Mouse (Mus musculus): Measurements from ENCODE around the gene Prr23a3.

Gene Prr23a3

DNA sequence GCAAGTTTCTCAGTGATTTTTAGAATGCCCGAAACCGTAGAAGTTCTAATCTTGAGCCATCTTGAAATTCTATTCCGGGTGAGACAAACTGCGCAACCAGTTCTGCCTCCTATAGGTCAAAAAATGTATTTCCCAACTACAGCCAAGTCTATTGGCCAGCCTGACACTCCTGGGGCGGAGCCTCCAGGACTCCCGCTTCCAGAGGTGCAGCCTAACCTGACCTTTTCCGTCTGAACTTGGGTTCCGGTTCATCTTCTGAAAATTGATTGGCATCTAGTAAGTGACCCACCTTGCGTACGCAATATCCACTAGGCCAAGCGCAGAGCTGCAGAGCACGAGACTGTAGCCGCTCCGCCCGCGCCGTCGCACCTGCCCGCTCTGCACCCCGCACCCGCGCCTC is at the start of gene Prr23a3:
Prr23a3 (plus strand) TSS at position 197 of the 400 bp plus-strand sequence.
- DNase-seq (ENCODE audit: low spot score), result no peak

DNA sequence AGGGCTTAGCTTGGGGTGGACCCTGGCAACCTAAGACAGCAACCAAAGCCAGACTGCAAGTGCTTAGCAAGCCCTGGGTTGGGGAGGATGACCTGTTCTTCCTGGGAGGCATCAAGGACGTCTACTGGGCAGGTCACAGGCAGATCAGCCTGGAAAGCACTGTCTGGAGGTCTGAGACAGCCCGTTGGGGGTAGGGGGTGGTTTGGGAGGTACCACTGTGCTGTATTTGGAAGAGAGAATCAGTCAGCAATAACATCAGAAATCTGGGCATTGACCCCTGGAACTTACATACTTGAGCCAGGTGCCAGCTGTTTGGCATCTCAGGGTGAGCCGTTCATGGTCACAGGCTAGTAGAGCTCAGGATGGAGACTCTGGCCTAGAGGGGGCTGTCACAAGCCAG is 48.5 kb upstream of the Prr23a3 start:
- DNase-seq (ENCODE audit: low spot score), result no peak

DNA sequence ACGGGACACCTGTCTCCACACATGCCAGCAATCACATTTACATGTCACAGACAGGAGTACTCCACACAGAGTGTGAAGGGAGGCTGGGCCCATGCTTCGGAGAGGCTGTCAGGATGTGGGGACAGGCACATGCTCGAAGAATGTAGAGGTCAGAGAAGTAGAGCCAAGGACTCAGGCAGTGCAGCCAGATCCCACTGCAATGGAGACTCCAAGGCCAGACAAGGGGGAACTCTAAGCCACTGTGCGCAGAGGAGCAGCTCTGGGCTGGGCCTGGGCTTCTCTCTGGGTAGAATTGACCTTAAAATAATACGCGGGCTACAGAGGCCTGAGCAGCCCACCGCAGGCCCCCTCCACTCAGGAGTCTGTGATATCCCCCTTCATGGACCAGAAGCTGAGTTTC is 47.0 kb upstream of the Prr23a3 start:
- no peak for DNase-seq (ENCODE audit: low spot score)

DNA sequence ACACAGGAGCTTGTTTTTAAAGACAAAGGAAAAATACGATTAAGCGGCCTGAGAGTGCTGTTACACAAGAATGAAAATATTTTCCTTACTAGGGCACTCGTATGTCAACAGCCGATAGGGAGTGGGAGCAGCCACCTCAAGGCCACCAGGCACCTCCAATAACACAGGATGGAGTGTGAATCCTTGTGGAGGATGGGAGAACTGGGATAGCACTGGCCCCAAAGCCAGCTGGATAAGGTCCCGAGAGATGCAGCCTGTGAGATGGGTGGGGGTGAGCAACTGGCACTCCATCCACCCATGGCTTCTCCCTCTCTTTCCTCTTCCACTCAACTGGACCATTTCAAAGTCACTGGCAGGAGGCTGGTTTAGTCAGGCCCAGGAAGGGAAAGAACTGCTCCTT is 45.6 kb upstream of the Prr23a3 start:
- no peak for DNase-seq (ENCODE audit: low spot score)

DNA sequence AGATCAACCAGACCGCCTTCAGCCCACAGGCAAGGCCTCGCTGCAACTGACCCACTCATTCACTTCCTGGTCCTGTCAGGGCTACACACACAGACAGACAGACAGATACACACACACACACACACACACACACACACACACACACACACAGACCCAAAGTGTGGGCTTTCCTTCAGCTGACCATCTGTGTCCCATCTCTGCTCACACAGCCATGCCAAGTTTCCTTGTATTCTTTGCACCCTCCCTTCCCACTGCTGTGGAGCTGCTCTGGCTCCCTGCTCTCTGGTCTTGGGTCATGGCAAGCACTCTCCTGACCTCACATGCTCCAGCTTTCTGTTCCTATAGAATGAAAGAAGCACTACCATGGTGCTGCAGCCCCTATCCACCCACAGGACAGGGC is 45.1 kb upstream of the Prr23a3 start:
- DNase-seq (ENCODE audit: low spot score), result no peak

DNA sequence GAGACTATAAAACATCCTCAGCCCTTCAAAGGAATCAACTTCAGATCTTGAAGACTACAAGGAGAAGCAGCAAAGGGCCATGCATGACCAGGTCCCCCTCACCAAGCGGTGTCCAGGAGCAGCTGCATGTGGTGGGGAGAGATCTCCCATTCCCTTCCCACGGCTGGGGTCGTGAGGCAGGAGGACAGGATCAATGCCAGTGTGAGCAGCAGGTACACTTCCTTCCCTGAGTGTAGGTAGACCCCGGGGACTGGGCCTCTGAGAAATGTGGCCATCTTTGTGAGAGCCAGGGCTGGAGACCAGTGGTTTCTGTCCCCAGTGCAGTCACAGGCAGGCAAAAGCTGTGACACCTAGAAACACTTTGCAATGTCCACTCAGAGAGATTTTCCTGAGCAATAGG is 44.1 kb upstream of the Prr23a3 start:
- no peak for DNase-seq (ENCODE audit: low spot score)

DNA sequence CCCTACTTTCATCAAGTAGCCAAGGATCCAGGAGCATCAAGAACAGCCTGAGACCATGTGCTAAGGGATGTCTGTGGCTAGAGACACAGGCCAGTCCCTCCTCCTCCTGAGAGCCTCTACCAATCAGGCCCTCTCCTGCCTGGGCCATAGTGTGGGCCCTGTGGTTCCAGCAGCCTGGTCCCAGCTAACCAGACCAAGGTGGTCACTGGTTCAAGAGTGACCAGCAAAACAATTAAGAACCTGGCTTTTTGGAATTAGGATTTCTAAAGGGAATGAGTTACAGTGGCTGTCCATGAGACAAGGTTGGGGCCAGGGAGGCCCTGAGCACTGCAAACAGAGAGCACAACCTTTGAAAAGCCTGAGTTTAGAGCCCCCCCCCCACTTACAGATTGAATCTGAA is 43.5 kb upstream of the Prr23a3 start:
- DNase-seq (ENCODE audit: low spot score), result no peak

DNA sequence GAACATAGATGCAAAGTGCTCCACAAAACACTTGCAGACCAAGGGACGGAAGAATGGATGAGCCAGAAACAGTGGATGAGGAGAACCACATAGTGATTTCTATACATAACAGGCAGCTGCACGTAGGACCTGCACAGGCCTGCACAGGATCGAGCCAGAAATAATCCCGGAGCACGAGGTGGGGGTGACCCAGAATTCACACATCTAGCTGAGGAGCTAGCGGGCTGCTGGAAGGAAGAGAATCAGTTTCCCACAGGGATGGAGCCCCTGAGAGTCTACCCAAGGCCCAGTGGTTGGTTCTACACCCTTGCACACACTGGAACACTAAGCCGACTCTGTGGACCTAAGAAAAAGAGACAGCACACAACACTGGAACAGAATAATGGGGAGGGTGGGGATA is 40.8 kb upstream of the Prr23a3 start:
- no peak for DNase-seq (ENCODE audit: low spot score)

DNA sequence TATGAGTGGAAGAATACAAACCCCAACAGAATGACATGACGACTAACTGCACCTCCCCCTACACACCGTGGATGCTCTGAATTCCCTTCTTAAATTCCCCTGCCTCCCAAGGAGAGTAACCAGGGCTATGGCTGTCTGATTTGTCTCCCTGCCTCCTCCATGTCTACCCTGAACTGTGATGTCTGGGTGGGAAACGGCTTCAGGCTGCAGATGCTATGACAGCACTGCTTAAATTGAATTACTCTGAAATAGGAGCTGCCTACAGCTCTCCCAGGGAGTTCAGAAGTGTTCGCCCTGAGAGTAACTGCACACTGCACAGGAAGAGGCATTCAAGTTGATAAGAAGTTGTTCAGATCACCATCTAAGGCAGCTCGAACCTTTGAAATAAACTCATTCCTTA is 35.1 kb upstream of the Prr23a3 start:
- no peak for DNase-seq (ENCODE audit: low spot score)

DNA sequence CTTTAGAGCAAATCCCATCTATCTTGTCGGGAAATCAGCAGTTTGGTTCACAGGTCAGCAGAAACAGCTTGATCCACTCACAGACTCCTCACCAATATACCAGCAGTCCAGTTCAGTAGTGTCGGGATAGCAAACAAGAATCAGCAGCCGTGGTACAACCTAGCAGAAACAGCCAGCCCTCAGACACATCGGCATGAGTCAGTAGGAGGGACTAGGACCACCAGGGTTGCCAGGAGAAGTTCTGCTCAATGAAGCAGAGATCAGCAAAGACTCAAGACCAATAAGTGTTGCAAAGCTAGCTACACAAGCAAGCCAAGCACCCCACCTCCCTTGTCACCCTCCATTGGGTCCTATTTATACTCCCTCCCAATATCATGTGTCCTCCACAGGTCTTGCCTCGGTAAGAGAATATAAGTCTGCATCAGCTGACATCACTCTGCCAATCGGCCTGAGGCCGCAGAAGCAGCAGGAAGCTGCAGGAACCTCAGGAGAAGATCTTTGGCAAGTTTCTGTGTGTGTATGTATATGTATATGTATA is 27.0 kb upstream of the Prr23a3 start:
- no peak for DNase-seq (ENCODE audit: low spot score)

DNA sequence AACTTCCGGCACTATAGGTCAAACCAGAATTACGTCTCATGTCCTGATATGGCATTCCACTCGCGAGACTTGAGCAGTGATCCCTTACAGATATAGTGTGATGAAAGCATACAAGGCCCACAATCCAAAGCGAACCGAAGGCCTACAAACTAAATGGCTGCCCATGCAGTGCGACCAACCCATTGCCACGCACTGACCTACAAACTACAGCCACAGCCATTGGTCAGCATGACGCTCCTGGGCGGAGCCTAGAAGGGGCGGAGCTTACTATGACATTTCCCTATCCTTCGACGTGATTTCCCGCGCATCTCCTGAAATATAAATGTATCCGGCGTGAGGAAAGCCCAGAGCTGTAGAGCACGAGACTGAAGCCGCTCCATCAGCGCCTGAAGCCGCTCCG is 22.4 kb upstream of the Prr23a3 start, which contains the start of gene Prr23a1:
Prr23a1 (plus strand) TSS at position 387 of the 400 bp plus-strand sequence.
- DNase-seq (ENCODE audit: low spot score), result no peak

DNA sequence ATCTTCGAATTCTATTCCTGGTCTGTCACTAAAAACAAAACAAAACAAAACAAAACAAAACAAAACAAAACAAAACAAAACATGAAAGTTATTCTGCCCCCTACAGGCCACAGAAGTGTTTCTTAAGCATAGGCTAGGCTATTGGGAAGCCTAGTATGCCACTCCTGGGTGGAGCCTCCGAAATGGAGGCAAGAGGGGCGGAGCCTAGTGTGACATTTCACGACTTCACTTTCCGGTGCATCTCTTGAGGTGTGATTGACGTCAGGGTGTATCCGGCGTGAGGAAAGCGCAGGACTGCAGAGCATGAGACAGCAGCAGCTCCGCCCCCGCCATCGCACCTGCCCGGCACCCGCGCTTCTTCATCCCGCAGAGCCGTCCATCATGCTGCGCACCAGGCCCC is 8.4 kb upstream of the Prr23a3 start, which contains the start of gene Prr23a2:
Prr23a2 (plus strand) TSS at position 285 of the 400 bp plus-strand sequence.
- no peak for DNase-seq (ENCODE audit: low spot score)

DNA sequence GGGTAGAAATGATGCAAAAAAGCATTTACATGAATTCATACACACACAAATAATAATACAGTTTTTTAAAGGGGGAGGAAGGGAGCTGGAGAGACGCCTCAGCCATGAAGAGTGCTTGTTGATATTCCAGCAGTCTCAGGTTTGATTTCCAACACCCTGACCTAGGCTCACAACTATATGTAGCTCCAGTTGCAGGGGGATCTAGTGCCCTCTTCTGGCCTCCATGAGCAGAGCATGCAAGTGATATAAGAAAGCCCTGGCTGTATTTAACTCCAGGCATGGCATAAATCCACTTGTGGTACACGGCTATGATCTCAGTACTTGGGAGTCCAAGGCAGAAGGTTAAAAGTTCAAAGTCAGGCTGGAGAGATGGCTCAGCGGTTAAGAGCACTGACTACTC is 1.1 kb upstream of the Prr23a3 start:
- no peak for DNase-seq (ENCODE audit: low spot score)

DNA sequence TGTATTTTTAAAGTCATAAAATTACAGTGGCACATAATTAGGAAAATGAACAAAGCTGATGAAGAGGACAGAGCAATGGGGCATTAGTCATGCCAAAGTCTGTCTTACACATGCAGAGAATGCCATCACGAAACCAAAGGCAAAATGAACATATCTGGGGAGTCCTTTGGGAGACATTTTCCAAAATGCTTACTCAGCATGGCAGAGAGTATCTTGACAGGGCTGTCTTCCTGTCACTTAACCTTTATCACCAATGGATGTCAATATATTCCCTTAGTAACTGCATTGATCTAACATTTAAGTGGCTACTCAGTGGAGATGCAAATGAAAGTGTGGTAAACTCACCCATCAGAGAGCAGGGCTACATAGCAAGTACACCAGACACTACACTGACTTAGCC is 36.9 kb downstream of the Prr23a3 start:
- no peak for DNase-seq (ENCODE audit: low spot score)

DNA sequence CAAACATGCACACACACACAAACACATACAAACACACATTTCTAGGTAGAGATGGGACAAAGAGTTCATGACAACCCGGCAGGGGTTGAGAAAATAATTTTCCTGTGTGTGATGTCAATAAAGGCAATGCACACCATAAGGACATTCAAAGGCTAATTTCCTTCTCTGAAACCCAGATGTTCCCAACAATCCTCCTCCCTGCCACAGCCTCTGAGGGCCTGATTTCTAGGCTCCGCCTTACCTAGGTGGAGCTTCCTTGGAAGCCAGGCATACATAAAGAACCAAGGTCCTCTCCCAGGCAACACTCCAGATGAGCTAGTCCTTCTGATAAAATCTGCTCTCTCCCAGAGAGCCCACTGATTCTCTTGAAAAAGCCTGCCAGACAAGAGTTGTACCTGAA is 38.3 kb downstream of the Prr23a3 start, which contains the start of gene 7420426K07Rik:
7420426K07Rik (plus strand) TSS at position 301 of the 400 bp plus-strand sequence.
- no peak for DNase-seq (ENCODE audit: low spot score)

Data from MN1 (cell line).